Mouse (Mus musculus) thymus, postnatal 10 days (tissue): ENCODE measurements around the gene Terf2ip.

Source experiments
- DNase-seq, 2 experiments: peaks; one replicate each; pipeline ENCODE4 v3.0.0; 2021; ENCODE audit warnings: low spot score in 2 of 2

Gene Terf2ip

DNA sequence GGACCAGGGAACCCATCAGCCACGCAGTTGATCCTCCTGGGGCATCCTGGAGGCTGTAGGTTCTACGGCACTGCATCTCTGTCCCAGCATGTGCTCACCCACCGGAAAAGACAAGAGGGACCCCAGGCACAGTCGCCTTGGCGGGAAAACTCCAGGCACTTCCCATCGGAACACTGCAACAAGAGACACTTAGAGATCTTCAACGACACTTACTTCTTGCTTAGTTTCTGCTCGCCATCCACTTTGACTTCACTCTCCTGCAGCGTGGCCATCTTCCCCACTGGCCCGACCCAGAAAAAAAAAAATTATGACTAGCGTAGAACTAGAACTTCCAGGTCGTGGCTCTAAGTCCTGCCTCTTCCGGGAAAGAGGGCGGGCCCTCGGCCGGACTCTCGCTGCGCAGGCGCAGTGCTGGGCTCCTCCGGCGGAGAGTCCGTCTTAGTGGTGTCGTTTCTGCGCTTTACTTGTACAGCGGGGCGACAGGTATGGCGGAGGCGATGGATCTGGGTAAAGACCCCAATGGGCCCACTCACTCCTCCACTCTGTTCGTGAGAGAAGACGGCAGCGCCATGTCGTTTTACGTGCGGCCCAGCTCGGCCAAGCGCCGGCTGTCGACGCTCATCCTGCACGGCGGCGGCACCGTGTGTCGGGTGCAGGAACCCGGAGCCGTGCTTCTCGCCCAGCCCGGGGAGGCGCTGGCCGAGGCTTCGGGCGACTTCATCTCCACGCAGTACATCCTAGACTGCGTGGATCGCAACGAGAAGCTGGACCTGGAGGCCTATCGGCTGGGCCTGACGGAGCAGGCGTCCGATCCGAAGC is at the start of gene Terf2ip, which contains the start of gene Kars:
Gene Terf2ip (plus strand): TSS at position 402 of the 819 bp plus-strand sequence.
Gene Kars (minus strand): TSS at position 327 of the 819 bp plus-strand sequence.
- peak; percentile 85 to 88 for DNase-seq

DNA sequence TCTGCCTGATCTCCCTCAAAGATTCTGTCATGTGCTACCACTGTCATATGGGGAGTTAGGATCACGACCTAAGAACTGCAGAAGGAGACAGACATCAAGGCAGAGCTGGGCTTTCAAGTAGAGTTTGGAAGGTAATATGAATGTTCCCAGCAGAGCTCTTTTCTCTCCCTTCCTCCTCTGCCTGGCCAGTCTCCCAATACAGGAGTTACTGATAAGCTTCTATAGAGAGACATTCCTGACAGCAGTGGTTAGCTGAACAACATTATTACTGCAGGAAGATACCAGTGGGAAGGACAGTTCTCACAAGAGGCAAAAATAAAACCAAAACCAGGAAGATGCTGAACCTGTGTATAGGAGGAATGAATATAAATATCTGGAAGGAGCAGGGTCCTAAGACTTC is 48.6 kb upstream of the Terf2ip start:
- DNase-seq = no peak

DNA sequence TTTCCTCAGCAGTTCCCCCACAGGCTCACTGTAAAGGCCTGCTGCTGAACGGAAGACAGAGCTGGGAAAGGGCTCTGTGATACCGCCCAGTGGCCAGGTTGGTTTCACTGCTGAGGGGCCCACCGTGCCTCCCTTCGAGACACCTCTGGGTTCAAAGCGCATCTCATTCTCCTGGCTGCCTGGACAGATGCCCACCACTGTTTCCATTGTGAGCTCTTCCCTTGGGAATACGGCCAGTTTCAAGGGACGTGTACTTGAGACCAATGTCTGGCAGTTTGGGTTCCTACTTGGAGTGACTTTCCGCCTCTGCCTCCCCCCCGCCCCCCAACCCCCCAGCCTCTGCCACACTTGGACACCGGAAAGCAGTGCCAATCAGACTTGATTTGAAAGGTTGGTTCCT is 48.1 kb upstream of the Terf2ip start:
- DNase-seq = no peak

DNA sequence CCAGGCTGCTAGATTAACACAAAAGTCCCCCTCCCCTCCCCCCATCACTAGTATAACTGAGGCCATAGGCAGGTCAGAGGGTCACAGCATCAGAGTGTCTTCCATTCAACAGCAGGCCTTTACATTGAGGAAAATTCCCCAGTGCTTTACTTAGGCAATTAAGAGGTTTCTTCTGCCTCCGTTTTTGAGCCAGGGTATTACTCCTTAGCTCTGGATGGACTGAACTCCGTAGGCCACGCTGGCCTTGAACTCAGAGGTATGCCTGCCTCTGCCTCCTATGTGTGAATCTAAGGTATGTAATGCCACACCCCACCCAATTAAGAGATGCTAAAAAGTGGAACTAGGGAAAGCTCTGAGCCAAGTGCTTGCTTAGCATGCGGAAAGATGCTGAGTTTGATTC is 47.7 kb upstream of the Terf2ip start:
- DNase-seq = no peak

DNA sequence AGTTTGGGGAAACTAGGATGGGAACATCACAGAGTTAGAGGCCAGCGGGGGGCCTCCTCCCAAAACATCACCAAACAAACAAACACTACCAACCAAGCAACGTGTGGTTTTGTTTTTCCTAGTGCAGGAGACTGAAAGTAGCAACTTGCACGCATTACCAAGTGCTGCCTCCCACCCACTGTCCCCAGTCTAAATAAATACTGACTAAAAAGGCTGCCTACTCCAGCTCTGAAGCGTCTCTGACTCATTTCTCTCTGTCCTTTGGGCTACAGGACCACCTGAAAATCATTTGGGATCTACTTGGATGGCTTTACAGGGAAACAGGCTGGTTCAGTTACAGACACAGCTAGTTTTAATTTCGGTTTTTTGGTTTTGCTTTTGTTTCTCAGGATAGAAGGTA is 46.8 kb upstream of the Terf2ip start:
- no peak for DNase-seq

DNA sequence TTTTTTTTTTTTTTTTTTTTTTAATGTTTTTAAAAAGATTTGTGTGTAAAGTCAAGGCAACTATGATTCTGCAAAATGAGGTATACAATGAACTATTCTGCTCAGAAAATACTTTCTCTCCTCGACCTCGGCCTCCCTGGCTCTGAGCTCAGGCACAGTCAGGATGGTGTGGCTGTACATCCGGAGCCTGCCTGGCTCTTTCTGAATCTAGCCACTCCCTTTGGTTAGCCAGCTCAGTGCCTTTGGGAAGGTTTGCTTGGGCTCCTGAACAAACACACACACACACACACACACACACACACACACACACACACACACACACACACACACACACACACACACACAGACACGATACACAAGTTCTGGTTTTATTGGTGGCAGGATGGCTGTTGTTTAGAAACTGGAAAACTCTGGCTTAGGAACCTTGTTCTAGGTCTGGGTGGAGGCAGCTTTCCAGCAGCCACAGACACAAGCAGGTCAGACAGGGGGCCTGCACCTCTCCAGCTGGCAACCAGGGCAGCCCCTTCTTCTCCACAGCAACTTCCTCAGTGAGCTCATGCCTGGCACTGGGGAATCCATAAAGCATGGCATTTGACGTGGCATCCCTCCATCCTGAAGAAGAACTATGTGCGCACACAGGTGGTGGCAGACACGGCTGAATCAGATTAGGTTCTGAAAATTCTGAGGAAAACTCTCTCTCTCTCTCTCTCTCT is 46.2 kb upstream of the Terf2ip start:
- DNase-seq = no peak

DNA sequence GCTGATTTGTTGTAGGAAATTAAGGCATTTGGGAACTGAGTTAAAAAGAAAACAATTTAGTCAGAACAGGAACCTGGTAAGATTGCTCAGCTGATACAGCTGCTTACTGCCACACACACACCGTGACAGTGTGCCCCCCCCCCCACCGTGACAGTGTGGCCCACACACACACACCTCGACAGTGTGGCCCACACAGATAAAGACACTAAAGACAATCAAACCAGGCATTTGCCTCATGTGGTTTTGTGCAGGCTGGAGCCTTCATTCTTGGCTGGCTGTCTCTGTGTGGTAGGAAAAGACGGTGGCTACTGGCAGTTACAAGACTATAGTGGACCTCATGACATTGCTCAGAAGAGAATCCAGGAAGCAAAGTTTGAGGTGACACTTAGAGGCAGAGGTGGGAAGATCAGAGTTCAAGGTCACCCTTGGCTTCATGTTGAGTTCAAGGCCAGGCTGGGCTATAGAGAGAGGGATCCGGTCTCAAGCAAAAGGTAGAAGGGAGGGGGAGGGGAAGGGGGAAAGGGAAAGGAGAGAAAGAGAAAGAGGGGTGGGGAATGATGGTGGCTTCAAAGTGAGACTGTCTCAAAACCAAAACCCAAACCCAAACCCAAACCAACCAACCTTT is 43.8 kb upstream of the Terf2ip start:
- no peak for DNase-seq

DNA sequence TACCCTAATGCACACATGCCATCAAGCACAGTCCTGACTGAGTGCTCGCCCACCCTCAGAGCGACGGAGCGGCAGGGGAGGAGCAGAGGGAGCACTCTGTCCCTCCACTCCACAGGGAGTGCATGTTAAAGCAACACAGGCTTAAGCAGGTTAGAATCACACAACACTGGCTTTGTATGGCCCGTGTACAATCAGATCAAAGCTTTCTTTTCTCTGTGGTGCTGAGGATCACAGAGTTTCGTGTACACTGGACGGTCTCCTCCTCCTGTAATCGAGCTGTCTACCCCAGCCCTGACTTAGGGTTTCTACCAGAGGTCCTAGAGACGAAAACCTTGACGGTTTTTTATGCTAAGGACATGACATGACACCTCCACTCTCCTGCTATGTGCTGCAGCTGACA is 42.7 kb upstream of the Terf2ip start:
- no peak for DNase-seq

DNA sequence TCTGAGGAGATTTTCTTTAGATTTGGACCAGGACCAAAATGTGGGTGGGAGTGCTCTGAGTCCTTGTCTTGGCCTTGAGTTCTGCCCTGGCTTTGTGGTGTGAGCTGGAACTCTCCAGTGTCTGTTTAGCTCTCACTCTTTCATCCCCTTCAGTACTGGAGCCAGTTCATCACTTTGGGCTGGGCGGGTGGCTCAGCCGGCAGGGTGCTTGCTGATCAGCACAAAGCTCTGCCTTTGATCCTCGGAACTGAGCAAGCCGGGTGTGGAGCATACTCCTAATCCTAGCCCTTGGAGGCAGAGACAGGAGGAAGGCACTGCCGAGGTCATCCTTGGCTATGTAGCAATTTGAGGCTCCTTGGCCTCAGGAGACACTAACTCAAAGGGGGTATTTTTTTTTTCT is 42.2 kb upstream of the Terf2ip start:
- no peak for DNase-seq

DNA sequence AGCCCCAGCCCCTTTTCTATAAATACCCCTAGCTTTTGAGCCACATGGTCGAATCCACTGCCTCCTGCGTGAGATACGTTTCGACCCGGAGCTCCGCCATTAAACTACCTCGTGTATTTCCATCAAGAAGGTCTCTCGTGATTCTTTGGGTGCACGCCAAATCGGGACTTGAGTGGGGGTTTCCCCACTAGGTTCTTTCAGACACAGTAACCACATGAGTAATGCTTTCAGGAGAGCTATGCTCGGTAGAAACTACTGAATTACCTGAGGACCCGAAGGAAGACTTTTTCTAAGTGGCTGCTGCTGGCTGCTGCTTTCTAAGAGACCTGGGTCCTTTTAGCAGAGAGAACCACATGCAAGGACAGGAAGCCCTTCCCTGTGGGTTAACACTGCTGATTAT is 37.1 kb upstream of the Terf2ip start:
- DNase-seq = no peak

DNA sequence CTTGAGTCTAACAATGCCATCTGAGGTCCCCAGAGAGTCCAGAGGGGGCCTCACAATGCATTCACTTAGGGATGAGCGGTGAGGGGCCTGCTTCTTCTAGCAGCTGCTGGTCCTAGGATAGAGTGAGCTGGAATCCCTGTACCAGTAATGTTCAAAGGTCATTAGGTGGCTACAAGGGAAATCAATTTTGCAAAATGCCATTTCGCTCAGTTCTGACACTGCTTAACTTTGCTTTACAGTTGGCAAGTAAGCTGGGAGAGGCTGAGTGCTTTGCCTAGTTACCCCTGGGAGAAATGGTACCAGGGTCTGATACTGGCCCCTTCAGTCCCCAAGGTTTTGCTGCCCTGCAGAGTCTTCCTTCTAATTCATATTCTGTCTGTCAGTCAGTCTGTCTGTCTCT is 35.5 kb upstream of the Terf2ip start:
- no peak for DNase-seq

DNA sequence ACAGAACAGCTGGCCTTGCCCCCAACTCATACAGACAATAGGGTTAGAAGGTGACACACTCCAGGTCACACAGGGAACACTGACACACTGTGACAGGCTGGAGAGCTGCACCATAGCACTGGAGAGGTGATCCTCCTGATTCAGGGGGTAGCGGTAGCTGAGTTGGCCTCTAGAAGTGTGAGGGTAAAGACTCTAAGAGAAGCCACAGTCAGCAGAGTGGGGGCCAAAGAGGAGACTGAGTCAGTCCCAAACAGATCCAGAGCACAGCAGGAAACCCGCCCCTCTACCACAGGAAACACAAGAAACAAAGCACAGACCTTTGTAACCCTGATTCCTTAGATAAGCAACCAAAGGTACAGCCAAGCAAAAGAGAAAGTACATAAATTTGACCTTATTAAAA is 34.9 kb upstream of the Terf2ip start:
- DNase-seq = peak; percentile 36 to 48

DNA sequence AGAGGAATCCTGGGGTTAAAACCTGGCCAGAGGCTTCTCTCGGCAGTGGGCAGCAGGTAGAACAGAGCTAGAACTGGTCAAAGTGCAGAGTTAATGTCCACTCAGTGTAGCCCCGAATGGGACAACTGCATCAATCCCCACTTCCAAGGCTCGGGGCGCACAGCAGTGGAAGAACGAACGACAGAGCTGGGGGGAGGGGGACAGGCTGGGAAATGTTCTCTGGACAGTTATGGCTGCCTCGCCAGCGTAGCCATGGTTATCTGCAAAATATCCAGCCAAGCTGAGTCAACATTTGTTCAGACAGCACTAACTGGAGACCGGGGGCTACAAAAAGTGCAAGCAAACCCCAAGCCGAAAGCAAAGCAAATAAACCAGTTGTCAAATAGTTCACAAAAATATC is 33.1 kb upstream of the Terf2ip start:
- DNase-seq = no peak

DNA sequence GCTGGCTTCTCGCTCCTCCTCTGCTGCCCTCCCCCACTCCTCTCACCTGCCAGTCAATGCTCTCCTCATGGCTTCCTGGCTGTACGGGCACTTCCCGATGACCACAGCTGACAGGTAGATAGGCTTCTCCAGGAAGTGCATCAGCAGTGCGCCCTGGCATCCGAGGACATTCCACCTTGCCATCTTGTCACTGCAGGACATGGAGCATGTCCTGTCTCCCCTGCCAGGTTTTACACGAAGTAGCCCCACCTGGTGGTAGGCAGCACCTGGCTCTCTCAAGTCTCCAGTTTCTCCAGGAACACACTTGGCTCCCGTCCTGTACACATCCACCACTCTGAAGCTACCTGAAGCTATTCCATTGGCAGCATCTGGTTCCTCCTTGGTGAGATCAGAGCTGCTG is 29.1 kb upstream of the Terf2ip start:
- DNase-seq = peak in 1 of 2 experiments; percentile 26

DNA sequence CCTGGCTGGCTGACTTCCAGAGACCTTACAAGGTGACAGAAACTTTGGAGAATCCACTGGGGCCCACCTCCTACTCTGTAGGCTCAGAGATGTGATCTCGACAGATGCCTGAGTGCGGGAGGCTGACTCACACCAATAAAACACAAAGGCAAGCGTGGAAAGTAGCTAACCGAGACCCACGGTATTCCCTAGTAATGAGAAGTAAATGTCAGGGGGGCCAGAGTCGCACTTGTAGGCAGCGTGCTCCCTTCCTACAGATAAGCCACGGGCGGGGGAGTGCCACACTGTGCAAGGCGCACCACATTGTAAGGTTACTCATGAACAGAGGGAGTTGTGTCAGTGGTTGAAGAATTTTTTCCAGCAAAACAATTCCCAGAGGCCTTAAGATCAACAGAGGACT is 26.7 kb upstream of the Terf2ip start:
- DNase-seq = no peak

DNA sequence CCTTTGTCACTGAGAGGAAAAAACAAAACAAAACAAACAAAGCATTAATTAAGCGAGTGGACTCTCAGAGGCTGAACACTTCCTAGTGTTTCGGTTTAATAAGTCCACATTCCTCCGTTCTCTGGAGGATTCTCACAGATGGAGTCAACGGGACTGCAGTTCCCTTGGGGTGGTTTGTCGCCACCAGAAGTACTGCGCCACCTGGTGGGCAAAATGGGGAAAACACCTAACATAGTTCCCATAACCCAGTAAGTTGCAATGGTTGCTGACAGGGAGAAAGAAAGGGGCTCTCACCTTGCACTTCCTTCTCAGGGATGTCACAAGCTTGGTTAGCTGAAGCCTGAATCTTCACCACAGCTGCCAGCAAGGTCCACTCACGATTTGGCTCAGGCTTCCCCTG is 21.3 kb upstream of the Terf2ip start:
- DNase-seq = peak; percentile 51 to 79

DNA sequence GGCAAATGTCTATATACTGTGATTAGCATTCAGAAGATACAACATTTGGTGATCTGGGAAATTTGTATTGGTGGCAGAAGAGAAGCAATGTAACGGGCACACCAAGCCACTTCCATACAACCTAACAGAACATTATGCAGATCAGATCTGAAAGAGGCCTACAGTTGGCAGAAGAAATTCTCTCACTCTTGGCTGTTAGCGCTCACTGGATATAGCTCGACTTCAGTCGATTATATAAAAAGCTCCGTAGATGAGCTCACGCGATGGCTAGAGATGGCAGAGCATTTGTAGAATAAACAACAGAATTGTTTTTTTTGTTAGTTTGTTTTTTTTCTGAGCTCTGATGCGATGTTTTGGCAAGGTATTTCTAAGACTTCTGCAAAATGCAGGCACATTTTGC is 19.9 kb upstream of the Terf2ip start:
- no peak for DNase-seq

DNA sequence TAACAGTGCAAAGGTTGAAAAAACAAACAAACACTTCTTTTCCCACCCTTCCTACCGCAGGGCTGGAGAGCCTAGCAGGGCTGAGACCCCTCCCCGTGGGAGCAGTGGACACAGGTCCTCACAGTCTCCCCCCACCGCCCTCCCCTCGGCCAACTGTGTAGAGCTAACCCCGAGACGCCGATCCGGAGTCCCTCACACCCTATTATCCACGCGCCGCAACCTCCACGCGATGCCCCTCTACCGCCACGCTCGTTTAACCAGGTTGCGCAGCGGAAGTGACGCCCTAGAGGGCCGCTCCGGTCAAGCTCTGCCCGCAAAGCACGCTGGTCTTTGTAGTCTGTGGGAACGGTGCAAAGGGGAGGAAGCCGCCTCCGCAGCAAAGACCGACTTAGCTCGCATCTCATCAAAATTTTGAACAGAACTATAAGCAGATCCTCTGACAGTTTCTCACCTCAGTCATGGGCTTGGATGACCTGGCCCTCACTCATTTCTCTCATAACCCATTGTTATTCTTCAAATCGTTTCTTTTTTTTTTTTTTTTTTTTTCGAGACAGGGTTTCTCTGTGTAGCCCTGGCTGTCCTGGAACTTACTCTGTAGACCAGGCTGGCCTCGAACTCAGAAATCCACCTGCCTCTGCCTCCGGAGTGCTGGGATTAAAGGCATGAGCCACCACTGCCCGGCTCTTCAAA is 19.0 kb upstream of the Terf2ip start, which contains the start of gene Adat1:
Gene Adat1 (minus strand): TSS at position 290 of the 690 bp plus-strand sequence.
- peak; percentile 77 to 82 for DNase-seq

DNA sequence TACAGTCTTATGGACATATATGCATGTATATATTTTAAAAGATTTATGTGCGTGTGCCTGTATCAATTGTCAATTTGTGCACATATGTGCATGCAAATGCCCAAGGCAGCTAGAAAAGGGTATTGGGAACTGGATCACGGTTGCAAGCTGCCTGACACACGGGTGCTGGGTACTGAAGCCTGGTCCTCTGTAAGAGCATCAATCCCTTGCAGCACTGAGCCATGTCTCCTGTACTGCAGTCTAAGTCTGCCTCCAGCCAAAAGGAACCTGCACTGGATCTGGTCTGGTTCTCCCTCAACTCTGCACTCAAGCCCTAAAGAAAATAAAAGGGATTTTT is 18.5 kb upstream of the Terf2ip start:
- no peak for DNase-seq

DNA sequence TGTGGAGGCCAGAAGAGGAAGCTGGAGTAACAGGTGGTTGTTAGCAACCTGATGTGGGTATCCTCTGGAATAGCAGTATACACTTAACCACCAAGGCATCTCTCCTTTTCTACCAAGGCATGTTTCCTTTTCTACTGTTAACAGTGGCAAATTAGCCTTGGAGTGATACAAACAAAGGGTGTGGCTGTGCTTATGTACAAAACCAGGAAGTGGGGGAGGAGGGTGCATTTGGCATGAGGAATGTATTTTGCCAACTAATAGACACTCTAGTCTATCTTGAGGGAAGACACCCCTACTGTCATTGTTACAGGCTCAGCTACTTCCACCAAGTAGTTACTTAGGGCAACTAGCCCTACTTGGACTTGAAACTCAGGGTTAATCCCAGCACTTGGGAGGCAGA is 6.4 kb upstream of the Terf2ip start:
- no peak for DNase-seq

DNA sequence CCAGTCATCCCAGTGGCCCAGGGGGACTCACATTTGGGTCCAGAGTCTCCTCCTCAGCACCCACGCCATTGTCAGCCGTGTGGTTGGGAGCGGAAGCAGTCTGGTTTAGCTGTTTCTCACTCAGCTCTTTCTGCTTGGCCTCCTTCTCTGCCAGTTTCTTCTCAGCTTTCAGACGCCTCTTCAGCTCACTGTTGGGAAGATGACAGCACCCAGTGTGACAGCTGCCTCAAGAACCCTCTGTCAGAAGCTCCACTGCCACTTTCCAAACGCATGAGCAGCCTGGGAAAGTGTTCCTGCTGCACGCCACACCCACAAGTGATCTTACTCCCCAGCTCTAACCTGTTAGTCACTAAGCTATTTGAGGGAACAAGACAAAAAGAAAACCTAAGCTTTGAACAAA is 5.6 kb upstream of the Terf2ip start:
- no peak for DNase-seq

DNA sequence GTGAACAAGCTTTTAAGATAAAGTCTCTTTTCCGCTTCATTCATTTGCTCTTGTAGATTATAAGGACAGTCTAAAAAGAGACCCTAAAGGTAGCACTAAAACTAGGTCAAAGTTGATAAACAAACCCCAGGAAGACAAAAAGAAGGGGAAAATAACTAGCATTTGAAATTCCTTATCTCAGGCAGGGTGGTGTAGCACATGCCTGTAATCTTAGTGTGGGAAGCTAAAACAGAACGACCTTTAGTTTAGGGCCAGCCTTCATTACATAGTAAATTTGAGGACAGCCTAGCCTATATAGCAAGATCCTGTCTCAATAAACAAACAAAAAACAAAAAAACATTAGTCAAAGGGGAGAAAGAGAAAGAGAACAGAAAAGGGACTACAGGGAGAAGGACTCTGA is 3.5 kb upstream of the Terf2ip start:
- no peak for DNase-seq
